Mouse (Mus musculus) midbrain, embryonic 12.5 days (tissue): ENCODE results near the gene Defb23. TPM values are rescaled to one million over a fixed set of nuclear protein-coding genes. Genes with fewer than 3 reads are reported as not detected.

Experiments
- ATAC-seq: fragments of 200-750 bp; cut with Nextera tagmentation; 2 replicates; pipeline ENCODE4 v1.8.0; 2017; ENCODE audit warnings: low read depth, moderate TSS enrichment, moderate library complexity; ENCODE audit not compliant: low FRiP score
- H3K27ac ChIP-seq: fragments of 300-500 bp; sonication (generic); replicated peaks from 2 replicates; pipeline ENCODE4 v1.5.1; 2016; ENCODE audit warnings: mild to moderate bottlenecking
- H3K27me3 ChIP-seq: fragments of 300-500 bp; sonication (generic); 2 replicates; pipeline ENCODE4 v1.6.1; 2016; ENCODE audit warnings: mild to moderate bottlenecking
- H3K36me3 ChIP-seq: fragments of 300-500 bp; sonication (generic); 2 replicates; pipeline ENCODE4 v1.6.1; 2016
- H3K4me1 ChIP-seq: fragments of 300-500 bp; sonication (generic); 2 replicates; pipeline ENCODE4 v1.6.1; 2016
- H3K4me2 ChIP-seq: fragments of 300-500 bp; sonication (generic); replicated peaks from 2 replicates; pipeline ENCODE4 v1.6.1; 2016; ENCODE audit warnings: mild to moderate bottlenecking, moderate library complexity
- H3K4me3 ChIP-seq: fragments of 300-500 bp; sonication (generic); 2 replicates; pipeline ENCODE4 v1.5.1; 2016; ENCODE audit warnings: mild to moderate bottlenecking
- H3K9ac ChIP-seq: fragments of 300-500 bp; sonication (generic); replicated peaks from 2 replicates; pipeline ENCODE4 v1.6.1; 2016; ENCODE audit warnings: mild to moderate bottlenecking, moderate library complexity
- H3K9me3 ChIP-seq: fragments of 300-500 bp; sonication (generic); 2 replicates; pipeline ENCODE4 v1.6.1; 2016; ENCODE audit warnings: mild to moderate bottlenecking
- WGBS: fragments of 180-500 bp; shearing (Covaris S2); methylation state at CpG from one replicate; pipeline ENCODE4 v1.1.7; 2016; 5-methylcytosine and 5-hydroxymethylcytosine counted together
- polyA plus RNA-seq: library from polyadenylated mRNA; unstranded; fragments of >200 nt; fragmentation: Nextera tagmentation; extraction: Ambion mirVana; gene quantifications from 2 replicates; pipeline ENCODE4 v1.2.1, GENCODE M21; 2016

The Defb23 gene
- polyA plus RNA-seq, 1 experiment from 2014 or later: not detected

- no peak overlapping the region for H3K4me2 ChIP-seq
- no peaks in the 10 kb centered on the region for H3K9me3 ChIP-seq
- no peak overlapping the region for H3K4me3 ChIP-seq
- no peak overlapping the region for H3K9ac ChIP-seq
- WGBS: 81% methylated on average over 6 of the region's 6 CpGs
- H3K36me3 ChIP-seq: no peaks in the 10 kb centered on the region
- H3K4me1 ChIP-seq: peaks cover 50% of the 10 kb centered on the region
- H3K27ac ChIP-seq: peak overlapping the region; percentile 97
- no peak for ATAC-seq
- no peaks in the 10 kb centered on the region for H3K27me3 ChIP-seq
Observed at GRCm38 (mm10) chr2:152409781-152410180, 54.6 kb downstream of the Defb23 start.

Other genes starting within 250 kb of the Defb23 start
- 92.3 and 97.8 TPM in 2 replicates for gene Csnk2a1, start 237.8 kb downstream of the Defb23 start, polyA plus RNA-seq
- gene Tbc1d20, start 170.8 kb downstream of the Defb23 start, polyA plus RNA-seq: 35.3 and 40.3 TPM in 2 replicates
- gene Rbck1, start 132.0 kb downstream of the Defb23 start, polyA plus RNA-seq: 91.4 and 96.6 TPM in 2 replicates
- 2.1 and 2.5 TPM in 2 replicates for gene Trib3, start 120.6 kb downstream of the Defb23 start, polyA plus RNA-seq
- gene Nrsn2, start 88.0 kb downstream of the Defb23 start, polyA plus RNA-seq: 12.5 and 16.1 TPM in 2 replicates
- gene Sox12, start 66.6 kb downstream of the Defb23 start, polyA plus RNA-seq: 15.6 and 18.7 TPM in 2 replicates
- gene Zcchc3, start 49.6 kb downstream of the Defb23 start, polyA plus RNA-seq: 51.3 and 53.3 TPM in 2 replicates
- gene 6820408C15Rik, start 49.0 kb downstream of the Defb23 start, polyA plus RNA-seq: 0.54 and 1.1 TPM in 2 replicates
- not detected in 2 replicates for gene Defb20, start 12.4 kb upstream of the Defb23 start, polyA plus RNA-seq
- gene Defb22, start 25.5 kb upstream of the Defb23 start, polyA plus RNA-seq: not detected in 2 replicates
- gene Defb26, start 47.1 kb upstream of the Defb23 start, polyA plus RNA-seq: not detected in 2 replicates
- gene Defb28, start 53.6 kb upstream of the Defb23 start, polyA plus RNA-seq: not detected in 2 replicates
- gene Defb29, start 75.5 kb upstream of the Defb23 start, polyA plus RNA-seq: not detected in 2 replicates
- gene Gm17416, start 104.7 kb upstream of the Defb23 start, polyA plus RNA-seq: not detected in 2 replicates
- not detected in 2 replicates for gene Defb21, start 108.1 kb upstream of the Defb23 start, polyA plus RNA-seq
- gene Defb19, start 115.7 kb upstream of the Defb23 start, polyA plus RNA-seq: not detected in 2 replicates
- not detected in 2 replicates for gene Defb45, start 134.8 kb upstream of the Defb23 start, polyA plus RNA-seq
- gene Defb36, start 139.7 kb upstream of the Defb23 start, polyA plus RNA-seq: not detected in 2 replicates
- gene Defb25, start 158.4 kb upstream of the Defb23 start, polyA plus RNA-seq: not detected in 2 replicates
- gene Rem1, start 162.3 kb upstream of the Defb23 start, polyA plus RNA-seq: 0.31 TPM in 1 of 2 replicates, not detected in the other
- gene H13, start 204.8 kb upstream of the Defb23 start, polyA plus RNA-seq: 142 and 147 TPM in 2 replicates
- 38.4 and 39.6 TPM in 2 replicates for gene Mcts2, start 222.4 kb upstream of the Defb23 start, polyA plus RNA-seq